Mouse (Mus musculus) right cerebral cortex, adult 18-20 months (tissue): ENCODE results near the gene Rnasel.

Experiments used
- DNase-seq: peaks from one replicate; pipeline ENCODE4 v3.0.0; 2022; ENCODE audit warnings: mixed read lengths

Rnasel gene

DNA sequence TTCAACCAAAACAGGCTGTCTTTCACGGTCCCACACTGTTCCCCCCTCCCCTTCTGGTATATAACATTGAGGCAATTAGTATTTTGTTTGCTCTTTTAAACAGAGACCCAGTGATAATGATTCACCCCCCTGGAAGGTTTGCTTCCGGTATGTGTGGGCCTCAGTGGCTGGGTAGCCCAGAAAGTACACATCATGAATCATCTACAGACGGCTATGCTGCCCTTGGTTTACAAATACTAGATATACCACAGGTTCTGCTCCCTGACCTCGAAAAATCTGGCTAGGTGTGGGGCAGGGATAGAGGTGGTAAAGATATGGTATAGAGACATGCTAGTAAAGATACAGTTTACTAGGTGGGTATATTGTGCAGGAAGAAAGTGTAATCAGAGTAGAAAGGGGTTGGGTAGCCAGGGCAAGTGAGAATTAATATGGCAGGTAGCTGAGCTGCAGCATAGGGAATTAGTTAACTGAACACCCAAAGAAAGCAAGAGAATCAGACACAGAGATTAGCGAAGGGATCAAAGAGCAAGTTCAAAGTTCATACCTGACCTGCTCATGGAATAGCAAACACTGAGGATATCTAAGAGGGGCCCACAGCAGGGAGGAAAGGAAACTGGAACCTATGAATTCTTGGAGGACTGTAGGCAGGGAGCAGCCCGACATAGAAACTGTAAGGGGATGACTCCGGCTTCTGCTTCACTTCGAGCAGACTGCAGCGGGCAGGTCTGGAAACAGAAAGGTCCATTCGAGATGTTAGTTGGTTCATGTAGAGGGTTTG, 21.0 kb downstream of the Rnasel start:
- no peak for DNase-seq

GRCm38 (mm10) chr1:153770776-153771167, 21.5 kb downstream of the Rnasel start:
- no peak for DNase-seq

GRCm38 (mm10) chr1:153775174-153775573, 25.9 kb downstream of the Rnasel start:
- no peak for DNase-seq

- DNase-seq: no peak
Observed at GRCm38 (mm10) chr1:153776257-153776656, 27.0 kb downstream of the Rnasel start.

- no peak for DNase-seq
Observed at GRCm38 (mm10) chr1:153778205-153778604, 29.0 kb downstream of the Rnasel start.

GRCm38 (mm10) chr1:153783339-153783738, 34.1 kb downstream of the Rnasel start:
- DNase-seq: no peak

DNA sequence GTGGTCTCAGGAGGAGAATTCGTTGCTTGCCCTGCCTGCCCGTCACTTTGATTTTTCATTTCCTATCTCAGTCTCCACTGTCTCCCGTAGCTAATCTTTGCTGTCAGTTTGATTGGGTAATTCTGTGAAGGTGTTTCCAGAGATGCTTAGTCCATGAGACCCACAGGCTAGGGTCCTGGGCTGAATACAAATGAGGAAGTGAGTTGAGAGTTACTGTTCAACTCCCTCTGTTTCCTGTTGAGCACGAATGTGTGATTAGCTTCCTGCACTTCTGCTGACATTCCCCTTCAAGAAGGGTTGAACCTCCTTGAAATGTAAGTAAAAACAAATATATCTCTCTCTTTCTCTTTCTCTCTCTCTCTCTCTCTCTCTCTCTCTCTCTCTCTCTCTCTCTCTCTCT, 36.4 kb downstream of the Rnasel start:
- DNase-seq: no peak

- no peak for DNase-seq
Observed at GRCm38 (mm10) chr1:153790708-153791107, 41.5 kb downstream of the Rnasel start.

DNA sequence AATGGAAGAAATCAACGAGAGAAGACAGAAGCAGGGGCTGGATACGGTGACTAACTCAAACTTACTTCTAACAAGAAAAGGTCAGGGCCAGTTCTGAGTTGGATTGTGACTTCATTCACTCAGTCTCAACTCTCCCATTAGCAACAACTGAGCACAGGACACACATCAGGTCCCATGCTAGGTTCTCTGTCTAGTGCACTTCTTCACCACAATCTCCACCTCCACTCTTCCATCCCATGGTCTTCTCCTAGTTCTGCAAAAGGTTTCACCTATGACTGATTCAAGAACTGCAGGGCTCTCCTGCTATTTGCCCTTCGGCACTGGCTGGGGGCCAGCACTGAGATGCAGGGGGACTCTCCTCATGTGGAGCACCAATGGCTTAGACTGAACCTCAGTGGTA, 45.0 kb downstream of the Rnasel start:
- DNase-seq: no peak

DNA sequence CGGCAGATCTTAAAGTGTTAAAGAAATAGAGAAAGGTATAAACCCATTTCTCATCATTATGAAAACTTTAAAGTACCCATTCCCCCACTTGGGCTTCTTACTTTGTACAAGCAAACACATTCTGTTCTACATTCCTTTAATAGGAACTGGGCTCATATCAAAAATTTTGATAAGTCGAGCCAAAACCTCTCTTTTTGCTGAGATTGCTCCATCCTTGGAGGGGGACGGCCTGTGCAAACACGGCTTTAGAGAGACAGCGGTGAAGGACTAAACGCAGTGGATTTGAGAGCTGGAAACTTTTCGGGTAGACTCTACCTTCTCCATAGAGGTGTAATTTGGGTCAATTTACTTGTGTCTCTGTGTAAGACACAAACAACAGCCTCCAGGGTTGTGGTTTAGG, 53.5 kb downstream of the Rnasel start:
- no peak for DNase-seq

DNA sequence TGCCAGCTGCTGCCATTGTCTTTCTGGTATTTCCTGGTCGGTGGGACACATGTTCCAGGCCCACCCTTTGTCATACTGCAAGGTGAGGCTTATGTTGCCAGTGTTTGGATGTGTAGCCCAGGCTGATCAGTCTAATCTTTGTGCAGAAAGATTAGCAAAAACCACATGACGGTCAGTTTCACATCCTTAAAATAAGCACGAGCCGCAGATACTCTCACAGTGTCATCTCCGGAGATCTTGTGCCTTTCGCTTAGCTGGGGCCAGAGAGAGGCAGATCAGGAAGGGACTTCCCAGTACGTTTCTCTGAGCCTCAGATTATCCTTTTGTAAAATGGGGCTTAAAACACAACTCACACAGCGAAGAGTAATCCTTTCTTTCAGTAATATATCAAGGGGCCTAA, 54.3 kb downstream of the Rnasel start:
- no peak for DNase-seq

- DNase-seq: peak; percentile 59
Observed at GRCm38 (mm10) chr1:153807390-153807993, 58.3 kb downstream of the Rnasel start.
